Mouse (Mus musculus) kidney, adult 2 months (tissue): ENCODE data around the gene AI661453. TPM values are rescaled to one million over a fixed set of nuclear protein-coding genes. Genes with fewer than 3 reads are reported as not detected.

Source experiments
- DNase-seq: peaks from one replicate; pipeline ENCODE4 v3.0.0; 2021
- H3K27ac ChIP-seq: fragments of 200-500 bp; 2 replicates; pipeline ENCODE4 v1.5.1; 2012; ENCODE audit warnings: low read depth, low read length, control low read depth, inconsistent platforms; ENCODE audit not compliant: insufficient read depth
- H3K27me3 ChIP-seq: fragments of 200-500 bp; replicated peaks from 2 replicates; pipeline ENCODE4 v1.6.1; 2012; ENCODE audit warnings: mild to moderate bottlenecking, moderate library complexity, low read length, inconsistent platforms; ENCODE audit not compliant: control insufficient read depth, insufficient read depth
- H3K36me3 ChIP-seq: fragments of 200-500 bp; 2 replicates; pipeline ENCODE4 v1.6.1; 2012; ENCODE audit warnings: mild to moderate bottlenecking, moderate library complexity, low read length, inconsistent platforms; ENCODE audit not compliant: control insufficient read depth, insufficient read depth
- H3K4me1 ChIP-seq: fragments of 200-500 bp; 2 replicates; pipeline ENCODE4 v1.6.1; 2011; ENCODE audit warnings: low read length; ENCODE audit not compliant: control insufficient read depth, insufficient read depth
- H3K4me3 ChIP-seq: fragments of 200-500 bp; 2 replicates; pipeline ENCODE4 v1.5.1; 2011; ENCODE audit warnings: mild to moderate bottlenecking, low read depth, low read length, control low read depth; ENCODE audit not compliant: insufficient read depth
- CTCF ChIP-seq: fragments of 200-500 bp; conservative IDR thresholded peaks from 2 replicates; pipeline ENCODE4 v1.5.1; 2011; ENCODE audit warnings: low read depth, mild to moderate bottlenecking, control low read depth, low read length, moderate library complexity, mixed read lengths; ENCODE audit not compliant: insufficient read depth, insufficient read length
- POLR2A ChIP-seq: fragments of 200-500 bp; IDR thresholded peaks from one replicate; pipeline ENCODE4 v1.6.1; 2011; ENCODE audit warnings: low read depth, low read length, control low read depth
- WGBS: fragments of 180-500 bp; shearing (Covaris S2); methylation state at CpG from one replicate; pipeline ENCODE4 v1.1.7; 2018; 5-methylcytosine and 5-hydroxymethylcytosine counted together
- polyA plus RNA-seq: library from polyadenylated mRNA; depleted of rRNA; stranded (reverse); fragments of >200 nt; gene quantifications from 2 replicates; pipeline ENCODE4 v1.2.3, GENCODE M21; 2012

AI661453 gene
- polyA plus RNA-seq, 1 experiment = 9.7 TPM

- H3K27me3 ChIP-seq = no peaks in the 10 kb centered on the region
- TF ChIP-seq CTCF (no peak), POLR2A (no peak)
- no peak for DNase-seq
- H3K36me3 ChIP-seq = no peaks in the 10 kb centered on the region
- no peak overlapping the region for H3K4me3 ChIP-seq
- H3K4me1 ChIP-seq = peaks cover 22% of the 10 kb centered on the region
- H3K27ac ChIP-seq = peak overlapping the region; percentile 13
- 66% methylated on average over 5 of the region's 5 CpGs for WGBS
Measured at GRCm38 (mm10) chr17:47449432-47449831, 13.0 kb downstream of the AI661453 start.

GRCm38 (mm10) chr17:47450239-47450638 is 13.8 kb downstream of the AI661453 start:
- peaks cover 24% of the 10 kb centered on the region for H3K4me1 ChIP-seq
- H3K36me3 ChIP-seq = no peaks in the 10 kb centered on the region
- 64% methylated on average over 7 of the region's 7 CpGs for WGBS
- DNase-seq = no peak
- no peak for TF ChIP-seq CTCF
- no peak for TF ChIP-seq POLR2A
- H3K27ac ChIP-seq = peak overlapping the region; percentile 18; the same call in 1 of the 2 replicates
- H3K27me3 ChIP-seq = no peaks in the 10 kb centered on the region
- H3K4me3 ChIP-seq = no peak overlapping the region

- WGBS = 52% methylated on average over 12 of the region's 12 CpGs
Measured at GRCm38 (mm10) chr17:47450880-47451565, 14.6 kb downstream of the AI661453 start.

GRCm38 (mm10) chr17:47452886-47453285 is 16.5 kb downstream of the AI661453 start:
- 45% methylated on average over 7 of the region's 7 CpGs for WGBS
- H3K4me1 ChIP-seq = peaks cover 25% of the 10 kb centered on the region

More at GRCm38 (mm10) chr17:47450880-47451565, 14.6 kb downstream of the AI661453 start:
- TF ChIP-seq POLR2A (no peak), CTCF (no peak)
- Histone ChIP-seq H3K27me3 (no peaks in the 10 kb centered on the region), H3K4me1 (peaks cover 25% of the 10 kb centered on the region), H3K4me3 (no peak overlapping the region), H3K27ac (peak overlapping the region; percentile 85), H3K36me3 (no peaks in the 10 kb centered on the region)
- peak; percentile 74 for DNase-seq

GRCm38 (mm10) chr17:47454675-47455074 is 18.3 kb downstream of the AI661453 start:
- H3K27ac ChIP-seq = no peak overlapping the region
- H3K4me3 ChIP-seq = no peak overlapping the region
- no peak for TF ChIP-seq POLR2A
- DNase-seq = peak; percentile 49
- no peaks in the 10 kb centered on the region for H3K36me3 ChIP-seq
- WGBS = 29% methylated on average over 8 of the region's 8 CpGs
- peaks cover 13% of the 10 kb centered on the region for H3K4me1 ChIP-seq
- H3K27me3 ChIP-seq = no peaks in the 10 kb centered on the region

More at GRCm38 (mm10) chr17:47452886-47453285, 16.5 kb downstream of the AI661453 start:
- peak overlapping the region; percentile 74 for H3K27ac ChIP-seq
- no peaks in the 10 kb centered on the region for H3K27me3 ChIP-seq
- DNase-seq = peak; percentile 71
- TF ChIP-seq POLR2A (no peak), CTCF (no peak)
- no peak overlapping the region for H3K4me3 ChIP-seq
- no peaks in the 10 kb centered on the region for H3K36me3 ChIP-seq

GRCm38 (mm10) chr17:47458310-47458709 is 21.9 kb downstream of the AI661453 start:
- no peaks in the 10 kb centered on the region for H3K36me3 ChIP-seq
- no peak for DNase-seq

GRCm38 (mm10) chr17:47458936-47459335 is 22.5 kb downstream of the AI661453 start:
- no peak for DNase-seq
- Histone ChIP-seq H3K4me1 (peaks cover 3% of the 10 kb centered on the region; the same call in 1 of the 2 replicates), H3K36me3 (no peaks in the 10 kb centered on the region), H3K27me3 (no peaks in the 10 kb centered on the region), H3K4me3 (no peak overlapping the region), H3K27ac (no peak overlapping the region)
- 78% methylated on average over 2 of the region's 2 CpGs for WGBS
- no peak for TF ChIP-seq POLR2A
- TF ChIP-seq CTCF = no peak

More at GRCm38 (mm10) chr17:47458310-47458709, 21.9 kb downstream of the AI661453 start:
- H3K27me3 ChIP-seq = no peaks in the 10 kb centered on the region
- H3K4me3 ChIP-seq = no peak overlapping the region
- 52% methylated on average over 13 of the region's 13 CpGs for WGBS
- H3K4me1 ChIP-seq = peaks cover 3% of the 10 kb centered on the region; the same call in 1 of the 2 replicates
- TF ChIP-seq CTCF (no peak), POLR2A (no peak)
- no peak overlapping the region for H3K27ac ChIP-seq
